Mouse (Mus musculus) ovary, postnatal 14 days (tissue): ENCODE data around the gene Pde11a.

ENCODE experiments used
- DNase-seq: peaks from one replicate; pipeline ENCODE4 v3.0.0; 2022; ENCODE audit warnings: low spot score

Gene Pde11a

DNA sequence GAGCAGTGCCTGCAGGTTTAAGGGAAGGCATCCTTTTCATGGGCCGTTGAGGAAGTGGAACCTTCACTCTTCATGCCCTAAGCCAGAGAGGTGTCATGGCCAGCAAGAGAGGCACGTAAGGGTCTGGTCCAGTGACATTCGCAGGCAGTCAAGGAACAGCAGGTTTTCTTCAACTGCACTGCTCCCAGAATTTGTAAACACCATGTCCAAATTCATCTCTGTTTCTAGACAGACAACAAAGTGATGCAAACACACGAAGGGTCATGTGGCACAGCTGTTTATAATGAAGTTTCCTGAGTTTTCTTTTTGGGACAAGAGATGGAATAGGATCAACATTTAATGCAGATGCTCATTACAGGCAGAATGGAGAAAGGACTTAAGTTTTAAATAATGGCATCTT is 249.7 kb downstream of the Pde11a start:
- DNase-seq: no peak

DNA sequence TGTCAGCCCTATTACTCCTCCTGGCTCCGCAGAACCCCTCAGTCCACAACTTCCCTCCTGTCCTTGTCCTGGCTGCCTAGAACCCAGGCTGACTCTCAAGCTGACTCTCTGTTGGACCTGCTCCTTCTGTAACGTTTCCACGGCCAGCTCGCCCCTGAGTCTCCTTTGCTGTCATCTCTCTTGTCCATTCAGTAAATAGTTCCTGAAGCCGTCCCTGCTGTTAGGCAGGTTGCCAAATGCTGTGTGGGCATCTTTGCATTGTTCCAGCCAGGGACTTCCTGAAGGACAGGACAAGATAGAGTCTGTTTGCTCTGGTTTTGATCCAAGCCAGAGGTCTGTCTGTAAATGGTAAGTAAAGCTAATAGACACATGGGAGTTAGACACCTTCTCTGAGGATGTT is 250.2 kb downstream of the Pde11a start:
- no peak for DNase-seq

DNA sequence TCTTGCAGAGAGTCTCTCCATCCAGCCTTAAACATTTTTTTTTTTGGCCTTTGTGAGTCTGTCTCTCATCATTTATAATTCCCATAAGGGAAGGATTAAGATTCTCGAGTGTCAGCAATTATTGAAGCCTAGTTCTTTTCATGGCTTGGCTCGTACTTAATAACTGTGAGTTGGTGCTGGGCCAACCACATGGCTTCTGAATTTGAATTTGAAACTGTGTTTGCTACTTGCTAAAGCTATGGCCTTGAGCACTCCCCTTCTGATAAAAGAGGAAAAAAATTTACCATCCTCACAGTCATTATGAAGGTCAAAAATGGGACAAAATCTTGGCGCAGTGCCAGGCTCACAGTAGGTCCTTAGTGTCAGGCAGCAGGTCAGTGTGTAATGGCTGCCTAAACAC is 251.4 kb downstream of the Pde11a start:
- no peak for DNase-seq

DNA sequence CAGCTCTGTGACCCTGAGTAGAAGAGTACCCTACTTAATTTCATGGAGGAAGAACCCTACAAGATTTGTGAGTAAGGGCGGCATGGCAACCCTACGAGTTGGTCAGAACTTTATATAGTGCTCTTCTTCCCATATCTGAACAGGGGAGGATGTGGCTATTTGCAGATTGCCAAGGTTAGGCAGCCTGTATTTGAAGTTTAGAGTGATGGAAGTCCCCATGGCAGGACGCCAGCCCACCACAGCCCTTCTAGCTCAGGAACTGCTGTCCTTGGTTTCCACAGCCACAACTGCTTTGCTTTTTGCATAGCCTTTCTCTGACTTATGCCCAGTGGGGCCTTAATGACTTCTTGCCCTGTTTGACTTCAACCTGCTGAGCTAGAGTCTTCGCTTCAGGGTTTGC is 253.6 kb downstream of the Pde11a start:
- no peak for DNase-seq

DNA sequence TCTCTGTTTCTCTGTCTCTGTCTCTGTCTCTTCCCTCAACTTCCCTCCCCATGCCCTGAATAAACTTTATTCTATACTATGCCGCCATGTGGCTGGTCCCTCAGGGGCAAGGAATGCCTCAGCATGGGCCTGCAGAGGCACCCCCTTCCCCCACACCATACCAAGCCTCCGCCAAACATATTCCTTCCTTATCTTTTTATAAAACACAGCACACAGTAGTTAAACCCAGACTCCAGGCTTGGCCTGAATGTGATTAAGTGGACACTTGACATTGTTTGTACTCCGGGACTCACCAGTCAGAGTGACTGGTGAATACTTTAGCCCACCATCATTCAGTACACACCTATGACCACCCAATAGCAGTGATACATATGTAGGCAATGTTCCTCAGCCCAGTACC is 254.7 kb downstream of the Pde11a start:
- DNase-seq: no peak

DNA sequence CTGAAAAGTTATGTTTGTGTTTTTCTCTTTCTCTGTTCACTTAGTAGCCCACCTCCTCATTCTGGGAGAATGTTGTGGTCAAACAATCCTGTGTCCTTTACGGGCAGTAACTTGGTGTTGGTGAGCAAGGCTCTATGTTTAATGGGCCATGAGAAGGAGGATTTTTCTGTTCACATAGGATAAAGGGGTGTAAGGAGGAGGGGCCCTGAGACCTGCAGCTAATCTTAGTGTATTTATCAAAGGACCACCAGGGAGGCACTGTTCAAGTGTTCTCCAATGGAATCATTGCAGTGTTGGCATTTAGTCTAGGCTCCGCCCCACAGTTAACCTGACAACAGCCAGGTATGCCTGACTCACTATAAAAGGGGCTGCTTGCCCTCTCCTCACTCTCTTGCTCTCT is 255.2 kb downstream of the Pde11a start:
- no peak for DNase-seq

DNA sequence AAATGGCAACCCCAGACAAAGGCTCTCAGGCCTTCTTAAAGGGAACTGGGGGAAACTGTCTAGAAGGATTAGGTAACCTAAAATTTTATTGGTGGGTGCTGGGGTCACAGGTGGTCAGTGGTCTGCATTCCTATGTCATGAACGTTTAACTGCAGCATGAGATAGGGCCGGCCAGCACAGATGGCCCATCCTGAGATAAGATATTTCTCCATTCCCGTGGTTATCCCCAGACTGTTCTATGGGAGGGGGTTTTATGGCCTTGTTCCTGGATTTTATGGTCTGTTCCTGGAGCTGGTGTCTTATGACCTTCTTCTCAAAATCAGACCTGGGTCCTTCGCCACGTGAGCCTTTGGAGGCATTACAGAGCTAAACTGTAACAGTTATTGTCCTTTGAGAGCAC is 256.6 kb downstream of the Pde11a start:
- no peak for DNase-seq

DNA sequence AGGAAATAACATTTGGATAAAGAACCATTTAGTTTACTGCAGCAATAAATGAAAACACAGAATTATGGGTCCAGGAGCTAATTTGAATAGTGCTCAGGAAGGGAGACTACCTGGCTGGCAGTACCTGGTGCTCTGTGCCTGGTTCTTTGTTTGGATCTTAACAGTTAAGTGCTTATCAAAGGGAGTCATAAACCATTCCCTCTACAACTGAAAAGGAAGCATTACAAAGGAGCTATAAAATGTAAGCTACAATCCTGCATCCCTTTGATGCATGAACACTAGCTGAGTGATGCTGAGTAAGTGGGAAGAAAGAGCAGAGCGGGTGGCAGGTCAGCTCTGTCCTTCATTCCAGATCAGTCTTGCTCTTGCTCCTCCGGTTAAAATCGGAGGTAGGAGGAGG is 258.0 kb downstream of the Pde11a start:
- no peak for DNase-seq

DNA sequence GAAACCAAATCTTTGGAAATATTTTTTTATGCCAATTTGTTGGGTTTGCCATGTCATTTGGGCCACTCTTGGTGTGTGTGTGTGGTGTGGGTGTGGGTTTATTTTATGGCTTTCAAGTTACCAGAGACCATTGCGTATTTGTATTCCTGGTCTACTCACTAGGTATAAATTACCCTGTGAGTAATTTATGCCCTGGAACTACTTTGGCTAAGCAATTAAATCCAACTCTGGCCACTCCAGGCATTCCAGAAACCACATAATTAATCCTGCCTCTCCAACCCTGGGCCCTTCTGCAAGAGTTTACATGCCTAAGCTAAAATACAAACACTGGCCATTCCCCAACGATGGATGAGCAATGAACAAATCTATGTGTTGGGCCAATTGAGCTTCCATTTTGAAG is 261.7 kb downstream of the Pde11a start:
- no peak for DNase-seq

DNA sequence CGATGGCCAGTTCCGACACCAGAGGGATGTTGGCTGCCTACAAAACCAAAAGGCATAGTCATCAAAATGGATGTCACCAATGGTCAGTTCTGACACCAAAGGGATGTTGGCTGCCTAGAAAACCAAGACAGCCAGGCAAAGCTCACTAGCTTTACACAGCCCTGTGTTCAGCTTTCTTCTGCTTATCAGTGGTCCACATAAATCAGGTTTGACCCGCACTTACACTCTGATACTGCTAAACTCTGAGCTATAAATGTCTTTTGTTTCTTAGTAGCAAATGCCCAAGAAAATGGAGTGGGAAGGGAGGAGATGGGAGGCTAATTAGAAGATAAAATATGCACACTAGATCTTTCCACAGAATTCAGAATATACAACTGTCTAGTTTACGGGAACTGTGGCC is 262.5 kb downstream of the Pde11a start:
- no peak for DNase-seq

DNA sequence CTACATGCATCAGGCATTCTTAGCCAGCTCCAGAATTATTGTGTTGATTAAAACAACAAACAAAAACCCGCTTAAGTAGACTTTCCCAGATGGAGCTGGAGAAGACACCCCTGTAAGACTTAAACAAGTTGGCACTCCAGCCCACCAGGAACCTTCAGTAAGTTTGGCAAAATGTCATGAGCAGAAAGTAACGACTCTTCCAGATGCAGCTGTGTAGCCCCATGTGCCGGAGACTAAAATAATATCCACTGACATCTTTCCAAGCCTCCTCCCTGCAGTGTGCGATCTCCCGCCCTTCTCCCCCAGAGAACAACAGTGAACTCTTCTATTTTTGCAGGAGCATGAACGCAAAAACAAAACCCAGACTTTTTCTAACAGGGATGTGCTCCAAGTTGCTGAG is 265.5 kb downstream of the Pde11a start:
- no peak for DNase-seq

DNA sequence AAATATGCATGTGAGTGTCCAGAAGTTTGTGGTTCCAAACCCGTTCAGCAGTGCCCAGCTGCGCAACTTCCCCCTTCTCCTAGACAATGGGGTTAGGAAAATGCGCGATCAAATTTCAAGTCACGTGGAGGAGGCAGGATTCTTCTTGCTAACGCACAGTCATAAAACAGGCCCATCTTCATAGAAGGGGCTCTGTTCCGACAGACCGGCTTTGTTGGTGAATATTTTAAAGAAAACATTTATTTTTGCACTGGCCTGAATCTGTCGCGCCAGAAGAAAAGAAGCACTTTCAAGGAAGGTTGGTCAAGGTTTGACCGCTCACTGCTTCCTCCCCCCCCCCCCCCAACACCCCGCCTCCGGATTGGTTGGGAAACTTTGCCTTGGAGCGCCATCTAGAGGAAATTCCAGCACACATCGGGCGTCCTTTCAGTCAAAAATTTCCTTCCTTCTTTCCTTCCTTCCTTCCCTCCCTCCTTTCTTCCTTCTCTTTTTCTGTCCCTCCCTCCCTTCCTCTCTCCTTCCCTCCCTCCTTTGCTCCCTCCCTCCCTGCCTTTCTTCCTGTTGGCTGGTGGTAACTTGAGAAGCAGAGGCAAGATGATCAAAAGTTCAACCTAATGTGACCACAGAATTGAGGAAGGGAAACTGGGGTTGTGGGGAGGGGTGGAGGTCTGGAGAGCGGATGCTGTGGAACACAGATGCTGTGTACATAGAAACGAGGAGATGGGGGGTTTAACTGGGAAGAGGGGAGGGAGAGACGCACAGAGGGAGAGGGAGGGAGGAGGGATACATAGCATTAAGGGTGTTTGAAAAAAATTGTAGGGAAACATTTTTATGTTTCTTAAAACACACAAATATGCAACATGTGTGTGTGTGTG is 267.9 kb downstream of the Pde11a start:
- peak; percentile 48 for DNase-seq

DNA sequence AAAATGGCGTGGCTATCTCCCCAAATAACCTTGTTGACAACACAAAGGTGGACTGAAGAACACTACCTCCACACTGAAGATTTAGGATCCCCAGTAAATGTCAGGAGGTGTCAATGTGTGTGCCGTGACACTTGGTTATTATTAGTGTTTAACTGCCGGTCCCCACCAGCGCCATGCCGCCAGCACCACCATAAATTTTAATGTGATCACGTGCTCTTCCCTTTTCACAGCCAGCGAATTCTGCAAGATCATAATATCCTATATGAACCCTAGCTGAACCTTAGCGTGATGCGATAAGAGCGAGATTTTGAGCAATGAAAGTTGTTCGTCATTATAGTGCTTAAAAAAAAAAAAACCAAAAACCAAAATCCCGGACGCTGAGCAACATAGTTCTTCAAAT is 269.3 kb downstream of the Pde11a start:
- no peak for DNase-seq

DNA sequence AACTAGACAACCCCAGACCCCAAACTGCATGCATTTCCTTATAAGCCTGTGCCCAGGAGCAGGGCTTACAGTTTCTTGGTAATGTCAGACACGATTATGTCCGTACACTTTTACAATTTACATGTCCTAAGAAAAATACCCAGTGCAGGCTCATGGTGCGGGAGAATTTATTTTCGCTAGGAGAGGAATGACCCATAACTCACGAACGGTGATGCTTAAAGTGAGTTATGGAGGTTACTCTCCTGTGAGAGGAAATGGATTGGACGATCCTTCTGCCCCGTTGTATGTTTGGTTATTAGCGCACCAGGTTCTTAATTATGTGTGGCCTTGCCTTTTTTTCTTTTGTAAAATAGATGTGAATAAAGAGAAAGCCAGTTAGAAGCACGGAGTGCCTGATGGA is 270.4 kb downstream of the Pde11a start:
- no peak for DNase-seq

DNA sequence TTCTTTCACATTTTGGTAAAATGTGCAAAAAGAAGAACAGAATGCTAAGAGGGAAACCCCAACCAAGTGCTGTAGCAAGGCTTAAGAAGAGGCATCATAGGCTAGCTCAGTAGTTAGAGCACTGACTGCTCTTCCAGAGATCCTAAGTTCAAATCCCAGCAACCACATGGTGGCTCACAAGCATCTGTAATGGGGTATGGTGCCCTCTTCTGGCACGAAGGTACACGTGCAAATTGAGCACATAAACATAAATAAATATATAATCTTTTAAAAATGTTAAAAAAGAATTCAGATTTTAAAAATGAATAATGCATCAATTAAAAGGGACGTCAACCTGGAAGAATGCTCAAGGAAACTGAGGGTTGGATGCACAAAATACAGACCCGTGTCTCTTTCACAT is 271.4 kb downstream of the Pde11a start:
- no peak for DNase-seq

DNA sequence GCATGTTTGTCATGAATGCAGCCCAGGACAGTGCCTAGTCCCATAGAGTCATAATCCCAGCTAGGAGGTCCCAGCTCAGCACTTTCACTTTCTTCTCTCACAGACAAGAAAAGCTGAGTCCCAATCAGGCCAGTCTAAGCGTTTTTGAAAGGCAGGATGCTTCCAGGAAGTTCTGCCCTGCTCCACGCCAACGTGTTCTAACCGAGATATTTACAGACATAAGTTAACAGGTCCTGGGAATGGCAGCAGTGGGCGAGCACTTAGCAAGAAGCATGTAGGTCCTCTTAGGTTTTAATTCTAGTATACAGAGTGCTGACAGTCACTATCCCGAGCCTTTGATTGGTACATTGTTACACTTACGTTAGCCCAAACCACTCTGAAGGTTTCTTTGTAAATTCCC is 273.3 kb downstream of the Pde11a start:
- no peak for DNase-seq

DNA sequence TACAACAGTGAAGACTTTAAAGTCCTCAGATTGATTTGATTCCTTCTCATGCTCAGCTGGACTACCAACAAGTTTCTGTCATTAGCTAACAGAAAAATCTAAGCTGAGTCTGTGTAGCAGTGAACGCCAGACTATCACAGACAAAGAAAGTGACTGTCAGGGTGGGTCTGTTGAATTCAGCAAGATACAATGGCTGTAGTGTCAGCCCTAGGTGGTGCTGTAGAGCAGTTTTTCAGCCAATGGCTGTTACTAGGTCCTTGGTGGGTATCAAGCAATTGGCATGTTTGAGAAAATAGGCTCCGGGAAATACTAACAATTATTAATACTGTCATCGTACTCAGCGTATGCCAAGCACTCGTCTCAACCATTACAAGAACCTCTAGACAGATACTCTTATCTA is 274.5 kb downstream of the Pde11a start:
- peak; percentile 11 for DNase-seq

DNA sequence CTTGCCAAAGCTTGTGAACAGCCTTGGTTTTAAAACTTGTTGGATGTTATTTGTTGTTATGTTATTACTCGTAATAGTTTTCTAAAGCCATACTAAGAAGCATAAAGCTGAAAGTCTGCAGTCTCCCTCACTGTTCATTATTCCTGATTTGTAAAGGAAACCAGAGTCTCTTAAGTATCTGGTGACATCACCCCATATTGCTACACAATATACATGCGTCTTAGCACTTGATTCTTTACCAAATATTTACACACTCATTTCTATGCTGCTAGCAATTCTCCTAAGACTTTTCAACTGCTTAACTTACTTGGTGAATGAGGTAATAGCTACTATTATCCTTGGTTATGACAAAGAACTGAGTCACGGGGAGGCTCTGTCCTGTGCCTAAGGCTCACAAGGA is 278.4 kb downstream of the Pde11a start:
- DNase-seq: no peak

DNA sequence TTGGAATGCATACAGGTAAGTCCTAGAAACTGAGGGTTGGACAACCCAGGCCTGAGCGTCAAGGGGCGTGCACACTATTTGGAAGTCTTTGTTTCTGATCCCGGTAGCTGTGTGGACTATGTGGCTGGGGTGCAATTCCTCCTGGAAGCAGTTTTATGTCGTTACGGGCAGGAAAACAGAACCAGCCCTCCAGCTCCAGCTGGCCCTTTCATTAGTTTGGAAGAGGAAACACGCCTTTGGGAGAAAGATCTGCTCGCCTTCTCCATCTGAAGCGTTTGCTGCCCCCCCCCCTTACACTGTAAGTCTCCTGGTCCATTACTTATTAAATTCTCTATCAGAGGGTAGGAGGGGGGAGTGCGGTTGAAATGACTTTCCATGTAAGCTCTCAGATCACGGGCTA is 279.0 kb downstream of the Pde11a start:
- no peak for DNase-seq

DNA sequence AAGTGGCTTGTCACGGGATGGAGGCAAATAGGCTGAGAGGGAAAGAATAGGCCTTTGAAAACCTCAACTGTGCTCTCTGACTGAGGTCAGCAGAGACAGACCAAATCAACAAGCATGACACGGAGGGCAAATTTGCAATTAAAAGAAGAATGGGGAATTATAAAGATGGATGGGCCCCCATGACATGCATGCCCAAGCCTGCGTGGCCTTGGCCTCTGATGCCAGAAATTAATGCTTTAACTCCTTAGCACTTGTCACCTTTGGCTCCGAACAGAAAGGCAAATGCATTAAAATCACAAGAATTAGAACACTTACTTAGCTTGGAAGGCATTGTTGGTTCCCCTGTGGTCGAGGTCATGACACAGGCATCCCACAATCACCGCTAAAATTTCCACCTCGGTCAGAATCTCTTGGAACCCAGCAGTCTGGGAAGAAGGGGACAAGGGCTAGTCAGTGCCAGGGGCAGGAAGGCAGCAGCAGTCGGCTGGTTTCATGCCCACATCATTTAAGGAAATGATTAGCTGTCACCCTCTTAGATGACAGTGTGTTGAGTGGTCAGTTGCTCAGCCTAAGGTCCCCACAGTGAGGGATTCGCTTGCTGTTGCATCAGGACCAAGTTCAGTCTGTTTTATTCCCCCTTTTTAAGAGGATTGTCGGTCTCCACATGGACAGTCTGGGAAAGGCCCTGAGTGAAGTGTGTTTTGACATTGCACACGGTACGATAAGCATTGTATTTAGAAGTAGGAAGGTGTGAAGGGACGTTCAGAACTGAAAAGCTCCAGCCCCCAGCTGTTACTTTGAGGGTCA is 279.7 kb downstream of the Pde11a start:
- no peak for DNase-seq

DNA sequence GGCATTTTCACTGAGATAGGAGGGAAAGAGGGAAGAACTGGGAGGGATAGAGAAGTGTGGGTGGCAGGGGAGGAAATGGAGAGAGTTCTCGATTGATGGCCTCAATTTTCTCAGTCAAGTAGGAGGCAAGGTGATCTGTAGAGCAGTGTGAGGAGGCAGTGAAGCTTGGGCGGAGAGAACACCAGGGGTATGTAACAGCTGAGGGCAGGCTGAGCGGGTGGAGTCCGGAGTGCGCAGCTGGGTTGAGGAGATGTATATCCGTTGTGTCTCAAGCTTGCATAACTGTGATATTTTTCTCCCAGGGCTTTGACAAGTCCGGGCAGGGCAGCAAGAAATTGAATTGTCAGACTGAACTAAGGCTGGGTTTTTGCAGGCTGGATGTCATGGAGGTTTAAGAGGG is 281.0 kb downstream of the Pde11a start:
- no peak for DNase-seq

DNA sequence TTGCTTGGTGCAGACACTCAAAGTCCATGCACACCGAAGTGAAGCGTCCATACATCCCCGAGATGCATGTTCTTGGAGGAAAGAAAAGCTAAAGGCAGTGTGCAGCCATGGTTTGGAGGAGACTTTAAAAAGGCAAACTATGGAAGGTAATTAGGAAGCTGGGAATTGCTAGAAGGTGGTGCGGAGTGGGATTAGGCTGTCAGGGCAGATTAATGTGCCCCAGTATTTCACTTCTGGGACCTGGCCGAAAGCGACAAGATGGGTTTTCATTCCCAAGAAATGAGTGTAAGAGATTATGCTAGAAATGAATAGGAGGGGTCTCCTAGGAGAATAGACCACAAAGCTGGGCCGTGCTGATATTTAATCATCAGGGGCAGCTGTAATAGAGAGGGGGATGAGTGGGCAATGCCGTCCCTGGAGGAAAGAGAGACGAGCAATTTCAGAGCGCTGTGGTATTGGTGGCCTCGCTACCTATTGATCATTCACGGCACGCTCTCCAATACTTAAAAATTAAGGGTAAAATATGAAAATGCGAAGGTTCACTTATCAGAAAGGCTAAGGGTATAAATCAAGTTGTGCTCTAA is 284.7 kb downstream of the Pde11a start:
- DNase-seq: no peak

DNA sequence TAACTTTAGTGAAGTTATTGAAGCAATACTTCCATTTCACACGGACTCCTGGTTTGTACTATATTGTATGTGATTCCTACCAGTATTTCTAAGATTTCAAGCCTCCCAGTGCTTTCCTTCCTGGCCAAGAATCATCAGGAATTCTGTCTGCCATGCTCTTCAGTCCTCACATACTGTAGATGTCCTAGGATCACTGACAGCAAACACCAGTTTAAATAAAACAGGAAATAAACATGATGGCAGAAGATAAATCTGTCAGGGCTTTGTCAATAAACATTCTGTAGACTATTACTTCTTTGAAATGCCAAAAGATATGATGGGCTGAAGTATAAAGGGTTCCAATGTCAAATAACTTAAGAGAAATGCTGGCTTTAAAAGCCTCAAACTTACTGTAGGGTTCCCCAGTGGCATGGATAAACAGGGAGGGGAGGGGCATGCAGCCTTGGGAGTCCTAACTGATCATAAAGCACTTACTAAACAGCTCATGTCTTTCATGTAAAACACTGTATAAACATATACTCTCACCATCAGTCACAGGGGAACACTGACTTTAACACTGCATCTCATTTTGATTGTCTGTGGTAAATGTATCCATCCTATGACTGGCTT is 285.6 kb downstream of the Pde11a start:
- no peak for DNase-seq
